Mouse (Mus musculus): ENCODE measurements around the gene Crb2. TPM values are rescaled to one million over a fixed set of nuclear protein-coding genes. Genes with fewer than 3 reads are reported as not detected.

Crb2 gene
- total RNA-seq, 1 experiment from 2014 or later = 0.38 TPM

GRCm38 (mm10) chr2:37764514-37764913 is 11.5 kb upstream of the Crb2 start:
- no peak for ATAC-seq (replicated peaks; ENCODE audit: insufficient number of reproducible peaks, low FRiP score, low TSS enrichment, poor library complexity, severe bottlenecking)

GRCm38 (mm10) chr2:37765082-37765483 is 11.0 kb upstream of the Crb2 start:
- peak; percentile 16; the same call in 1 of the 2 replicates for ATAC-seq (replicated peaks; ENCODE audit: insufficient number of reproducible peaks, low FRiP score, low TSS enrichment, poor library complexity, severe bottlenecking)

GRCm38 (mm10) chr2:37766027-37766761 is 9.9 kb upstream of the Crb2 start:
- ATAC-seq (replicated peaks; ENCODE audit: insufficient number of reproducible peaks, low FRiP score, low TSS enrichment, poor library complexity, severe bottlenecking) = 0 out of 2 replicates have a peak, but pooled peaks have one; percentile 14

GRCm38 (mm10) chr2:37767080-37767547 is 8.9 kb upstream of the Crb2 start:
- ATAC-seq (replicated peaks; ENCODE audit: insufficient number of reproducible peaks, low FRiP score, low TSS enrichment, poor library complexity, severe bottlenecking) = no peak

- ATAC-seq (replicated peaks; ENCODE audit: insufficient number of reproducible peaks, low FRiP score, low TSS enrichment, poor library complexity, severe bottlenecking) = no peak
Measured at GRCm38 (mm10) chr2:37767739-37768138, 8.3 kb upstream of the Crb2 start.

- no peak for ATAC-seq (replicated peaks; ENCODE audit: insufficient number of reproducible peaks, low FRiP score, low TSS enrichment, poor library complexity, severe bottlenecking)
Measured at GRCm38 (mm10) chr2:37768903-37769302, 7.1 kb upstream of the Crb2 start.

- no peak for ATAC-seq (replicated peaks; ENCODE audit: insufficient number of reproducible peaks, low FRiP score, low TSS enrichment, poor library complexity, severe bottlenecking)
Measured at GRCm38 (mm10) chr2:37769793-37770192, 6.3 kb upstream of the Crb2 start.

- peak; percentile 57 for ATAC-seq (replicated peaks; ENCODE audit: insufficient number of reproducible peaks, low FRiP score, low TSS enrichment, poor library complexity, severe bottlenecking)
Measured at GRCm38 (mm10) chr2:37771618-37772285, 4.3 kb upstream of the Crb2 start.

GRCm38 (mm10) chr2:37774571-37774970 is 1.5 kb upstream of the Crb2 start:
- no peak for ATAC-seq (replicated peaks; ENCODE audit: insufficient number of reproducible peaks, low FRiP score, low TSS enrichment, poor library complexity, severe bottlenecking)

- no peak for ATAC-seq (replicated peaks; ENCODE audit: insufficient number of reproducible peaks, low FRiP score, low TSS enrichment, poor library complexity, severe bottlenecking)
Measured at GRCm38 (mm10) chr2:37776611-37777411, 762 bp downstream of the Crb2 start.

GRCm38 (mm10) chr2:37777958-37778720 is 2.1 kb downstream of the Crb2 start:
- no peak for ATAC-seq (replicated peaks; ENCODE audit: insufficient number of reproducible peaks, low FRiP score, low TSS enrichment, poor library complexity, severe bottlenecking)

- no peak for ATAC-seq (replicated peaks; ENCODE audit: insufficient number of reproducible peaks, low FRiP score, low TSS enrichment, poor library complexity, severe bottlenecking)
Measured at GRCm38 (mm10) chr2:37780270-37780929, 4.4 kb downstream of the Crb2 start.

- ATAC-seq (replicated peaks; ENCODE audit: insufficient number of reproducible peaks, low FRiP score, low TSS enrichment, poor library complexity, severe bottlenecking) = no peak
Measured at GRCm38 (mm10) chr2:37781421-37781820, 5.4 kb downstream of the Crb2 start.

GRCm38 (mm10) chr2:37782002-37782401 is 6.0 kb downstream of the Crb2 start:
- no peak for ATAC-seq (replicated peaks; ENCODE audit: insufficient number of reproducible peaks, low FRiP score, low TSS enrichment, poor library complexity, severe bottlenecking)

GRCm38 (mm10) chr2:37784473-37784872 is 8.4 kb downstream of the Crb2 start:
- ATAC-seq (replicated peaks; ENCODE audit: insufficient number of reproducible peaks, low FRiP score, low TSS enrichment, poor library complexity, severe bottlenecking) = no peak

GRCm38 (mm10) chr2:37786461-37786860 is 10.4 kb downstream of the Crb2 start:
- no peak for ATAC-seq (replicated peaks; ENCODE audit: insufficient number of reproducible peaks, low FRiP score, low TSS enrichment, poor library complexity, severe bottlenecking)

GRCm38 (mm10) chr2:37788176-37788962 is 12.3 kb downstream of the Crb2 start:
- ATAC-seq (replicated peaks; ENCODE audit: insufficient number of reproducible peaks, low FRiP score, low TSS enrichment, poor library complexity, severe bottlenecking) = no peak

Data from monocyte, adult 5-6 weeks (primary cell).